Mouse (Mus musculus): ENCODE data around the gene Btbd19.

DNA sequence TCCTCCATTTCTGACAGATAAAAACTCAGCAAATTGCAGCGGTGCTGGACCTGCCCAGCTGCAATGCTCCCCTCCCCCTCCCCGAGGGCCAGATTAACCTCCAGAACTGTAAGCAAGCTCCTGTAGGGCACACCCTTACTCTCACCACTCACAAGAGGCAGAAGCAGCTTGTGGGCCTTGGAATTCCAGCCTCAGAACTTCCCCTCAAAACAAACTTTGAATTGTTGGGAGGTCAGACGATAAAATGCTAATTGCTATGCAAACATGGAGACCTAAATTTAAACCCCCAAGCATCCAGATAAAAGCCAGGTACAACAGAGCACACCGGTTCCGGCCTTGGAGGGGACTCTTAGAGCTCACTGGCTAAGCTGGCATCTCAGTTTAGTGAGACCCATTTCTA is 27.2 kb upstream of the Btbd19 start:
- TF ChIP-seq CTCF (IDR thresholded peaks at IDR 0.05; ENCODE audit: extremely low read depth, insufficient read length, insufficient replicate concordance, low read depth, low read length) = no peak
- TF ChIP-seq POLR2A (IDR thresholded peaks at IDR 0.05; ENCODE audit: low read depth, low read length) = no peak
